ENCODE assay signal across 9 mouse cellular contexts in the genomic region with DNA sequence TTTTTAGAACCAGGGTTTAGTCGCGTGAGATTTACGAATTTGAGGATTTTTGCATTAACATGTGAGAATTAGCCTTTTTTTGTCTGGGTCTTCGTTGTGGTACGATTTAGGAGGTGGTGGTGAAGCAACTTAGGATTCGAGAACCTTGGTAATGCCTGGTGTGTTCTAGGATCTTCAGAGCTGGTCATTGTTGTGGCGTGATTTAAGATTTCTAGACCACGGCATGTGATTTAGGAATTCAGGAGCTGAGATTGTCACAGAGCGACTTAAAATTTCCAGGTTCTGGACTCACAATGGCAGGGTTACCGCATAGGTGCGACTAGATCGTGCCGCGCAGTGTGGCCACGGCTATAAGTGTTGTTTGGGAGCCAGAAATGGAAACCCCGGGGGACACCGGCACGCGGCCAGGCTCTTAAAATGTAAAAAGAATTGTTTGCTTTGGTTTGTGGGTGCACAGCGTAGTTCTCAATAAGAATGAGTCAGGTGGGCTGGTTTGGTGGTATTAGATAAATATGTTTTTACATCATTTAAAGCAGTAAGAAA. TPM values are rescaled to one million over a fixed set of nuclear protein-coding genes. Genes with fewer than 3 reads are reported as not detected.
DNase-seq lines count a peak whose midpoint lies in the region; ATAC-seq and TF ChIP-seq lines count a peak whose summit lies in the region.
"Had no signal": no experiment of that assay in that cellular context is flagged by ENCODE, and none has a peak within 500 bp of the region (broad histone marks: within the 10 kb centered on the region; RNA-seq: fewer than 3 reads in every experiment).

No protein-coding gene starts in this region.

- peaks cover 19% of the 10 kb centered on the region for H3K36me3 ChIP-seq in lung, embryonic 14.5 days (ENCODE audit: insufficient read depth)
- peaks cover 17% of the 10 kb centered on the region for H3K36me3 ChIP-seq in embryonic facial prominence, embryonic 12.5 days
- 0 out of 2 replicates have a peak, but pooled peaks cover 3% of the 10 kb centered on the region for H3K36me3 ChIP-seq in intestine, embryonic 16.5 days (ENCODE audit: control insufficient read depth, insufficient read depth, low read length)
- H3K36me3 ChIP-seq in neural tube, embryonic 15.5 days: peaks cover 17% of the 10 kb centered on the region

- peak overlapping the region; percentile 74 for H3K27ac ChIP-seq in lung, embryonic 14.5 days (ENCODE audit: low read depth)
- peak overlapping the region; percentile 94 for H3K27ac ChIP-seq in embryonic facial prominence, embryonic 12.5 days
- H3K27ac ChIP-seq in intestine, embryonic 16.5 days (ENCODE audit: low read length): peak overlapping the region; percentile 52; the same call in 1 of the 2 replicates
- peak overlapping the region; percentile 88 for H3K27ac ChIP-seq in neural tube, embryonic 15.5 days (replicated peaks)
- H3K27ac ChIP-seq: macrophage had no signal

- H3K4me2 ChIP-seq in lung, embryonic 14.5 days: peak overlapping the region; percentile 71
- H3K4me2 ChIP-seq in embryonic facial prominence, embryonic 12.5 days (replicated peaks): peak overlapping the region; percentile 55
- peak overlapping the region; percentile 61 for H3K4me2 ChIP-seq in intestine, embryonic 16.5 days (ENCODE audit: low read depth, low read length)
- H3K4me2 ChIP-seq in neural tube, embryonic 15.5 days: peak overlapping the region; percentile 64

- no peak for TF ChIP-seq CTCF in lung, embryonic 14.5 days (IDR thresholded peaks at IDR 0.05; ENCODE audit: low read depth)

- ATAC-seq in lung, embryonic 14.5 days (ENCODE audit: insufficient read depth): no peak
- no peak for ATAC-seq in embryonic facial prominence, embryonic 12.5 days (ENCODE audit: insufficient number of reproducible peaks, insufficient read depth, low FRiP score, low TSS enrichment)
- no peak for ATAC-seq in intestine, embryonic 16.5 days
- no peak for ATAC-seq in neural tube, embryonic 15.5 days (ENCODE audit: low FRiP score)

- H3K9me3 ChIP-seq in lung, embryonic 14.5 days (ENCODE audit: low read depth, low read length): peaks cover 48% of the 10 kb centered on the region
- peaks cover 52% of the 10 kb centered on the region for H3K9me3 ChIP-seq in embryonic facial prominence, embryonic 12.5 days
- peaks cover 31% of the 10 kb centered on the region for H3K9me3 ChIP-seq in intestine, embryonic 16.5 days (ENCODE audit: control insufficient read depth, low read length)
- peaks cover 24% of the 10 kb centered on the region for H3K9me3 ChIP-seq in neural tube, embryonic 15.5 days (replicated peaks)

- 0 out of 2 replicates have a peak, but pooled peaks cover 3% of the 10 kb centered on the region for H3K4me1 ChIP-seq in lung, embryonic 14.5 days (ENCODE audit: insufficient read depth)
- H3K4me1 ChIP-seq in embryonic facial prominence, embryonic 12.5 days: peaks cover 13% of the 10 kb centered on the region; the same call in 1 of the 2 replicates
- no peaks in the 10 kb centered on the region for H3K4me1 ChIP-seq in intestine, embryonic 16.5 days (ENCODE audit: control insufficient read depth, insufficient read depth, low read length)
- H3K4me1 ChIP-seq in neural tube, embryonic 15.5 days: peaks cover 16% of the 10 kb centered on the region

- no peaks in the 10 kb centered on the region for H3K27me3 ChIP-seq in lung, embryonic 14.5 days (ENCODE audit: insufficient read depth, low read length)
- no peaks in the 10 kb centered on the region for H3K27me3 ChIP-seq in embryonic facial prominence, embryonic 12.5 days
- no peaks in the 10 kb centered on the region for H3K27me3 ChIP-seq in intestine, embryonic 16.5 days (replicated peaks; ENCODE audit: control insufficient read depth, insufficient read depth, low read length)
- H3K27me3 ChIP-seq in neural tube, embryonic 15.5 days (replicated peaks): no peaks in the 10 kb centered on the region

- DNase-seq in lung, embryonic 14.5 days: no peak
- no peak for DNase-seq in lung, postnatal 4 days
- DNase-seq in urinary bladder, adult 2 months (ENCODE audit: low spot score): no peak
- DNase-seq in urinary bladder, postnatal 10 days (ENCODE audit: low spot score): no peak
- no peak for DNase-seq in right cerebral cortex, postnatal 14 days

- peak overlapping the region; percentile 52 for H3K4me3 ChIP-seq in lung, embryonic 14.5 days (ENCODE audit: low read depth, low read length)
- peak overlapping the region; percentile 61 for H3K4me3 ChIP-seq in embryonic facial prominence, embryonic 12.5 days
- peak overlapping the region; percentile 56 for H3K4me3 ChIP-seq in intestine, embryonic 16.5 days (ENCODE audit: low read length)
- peak overlapping the region; percentile 48 for H3K4me3 ChIP-seq in neural tube, embryonic 15.5 days (replicated peaks)

- H3K9ac ChIP-seq in lung, embryonic 14.5 days: peak overlapping the region; percentile 70
- H3K9ac ChIP-seq in embryonic facial prominence, embryonic 12.5 days: peak overlapping the region; percentile 73
- peak overlapping the region; percentile 66 for H3K9ac ChIP-seq in intestine, embryonic 16.5 days (ENCODE audit: low read depth, low read length)
- peak overlapping the region; percentile 67 for H3K9ac ChIP-seq in neural tube, embryonic 15.5 days (replicated peaks)

- 54% methylated on average over 20 of the region's 20 CpGs for WGBS in lung, embryonic 14.5 days
- 53% methylated on average over 20 of the region's 20 CpGs for WGBS in embryonic facial prominence, embryonic 12.5 days
- 50% methylated on average over 20 of the region's 20 CpGs for WGBS in intestine, embryonic 16.5 days
- WGBS in neural tube, embryonic 15.5 days: 47% methylated on average over 20 of the region's 20 CpGs

RNA-seq across cellular contexts. Expression of gene Mest, which starts 15.2 kb away (rescaled TPM):
- 1,596 and 1,677 TPM in 2 replicates for polyA plus RNA-seq in lung, embryonic 14.5 days (2014; fragmentation: Nextera tagmentation; extraction: Ambion mirVana)
- 1,207 and 1,222 TPM in 2 replicates for polyA plus RNA-seq in embryonic facial prominence, embryonic 12.5 days (2016; fragmentation: Nextera tagmentation; extraction: Ambion mirVana)
- 558 and 560 TPM in 2 replicates for polyA plus RNA-seq in intestine, embryonic 16.5 days (2015; fragmentation: Nextera tagmentation; extraction: Ambion mirVana)
- polyA plus RNA-seq in neural tube, embryonic 15.5 days (2015; fragmentation: Nextera tagmentation; extraction: Ambion mirVana): 378 and 417 TPM in 2 replicates
- polyA plus RNA-seq in urinary bladder, adult 2 months (2012; rRNA removed): 4.7 and 5.1 TPM in 2 replicates

RNA-seq across cellular contexts. Expression of gene Cep41, which starts 45.0 kb away (rescaled TPM):
- polyA plus RNA-seq in lung, embryonic 14.5 days (2014; fragmentation: Nextera tagmentation; extraction: Ambion mirVana): 11.6 and 12.8 TPM in 2 replicates
- 23.8 and 26.3 TPM in 2 replicates for polyA plus RNA-seq in embryonic facial prominence, embryonic 12.5 days (2016; fragmentation: Nextera tagmentation; extraction: Ambion mirVana)
- 6.2 and 6.6 TPM in 2 replicates for polyA plus RNA-seq in intestine, embryonic 16.5 days (2015; fragmentation: Nextera tagmentation; extraction: Ambion mirVana)
- 10.7 and 11.6 TPM in 2 replicates for polyA plus RNA-seq in neural tube, embryonic 15.5 days (2015; fragmentation: Nextera tagmentation; extraction: Ambion mirVana)
- polyA plus RNA-seq in urinary bladder, adult 2 months (2012; rRNA removed): 5.7 and 7.1 TPM in 2 replicates

Comparison
In these comparisons a context has a peak if more than half of its experiments do, and no peak if none do; other contexts are left out.
1. RNA of gene Mest, which starts 15.2 kb away (polyA plus RNA-seq): 1,596 to 1,677 TPM in lung, embryonic 14.5 days, 1,207 to 1,222 TPM in embryonic facial prominence, embryonic 12.5 days, 558 to 560 TPM in intestine, embryonic 16.5 days and 378 to 417 TPM in neural tube, embryonic 15.5 days; 4.7 to 5.1 TPM in urinary bladder, adult 2 months; every median in the first group is over 10 times any median in the second.
2. Peak in every context shown above with its lines, with median percentiles within 50 percentile points of each other: H3K27ac ChIP-seq, H3K4me2 ChIP-seq, H3K4me3 ChIP-seq and H3K9ac ChIP-seq.